ENCODE assay signal across 9 mouse cellular contexts in the genomic region with DNA sequence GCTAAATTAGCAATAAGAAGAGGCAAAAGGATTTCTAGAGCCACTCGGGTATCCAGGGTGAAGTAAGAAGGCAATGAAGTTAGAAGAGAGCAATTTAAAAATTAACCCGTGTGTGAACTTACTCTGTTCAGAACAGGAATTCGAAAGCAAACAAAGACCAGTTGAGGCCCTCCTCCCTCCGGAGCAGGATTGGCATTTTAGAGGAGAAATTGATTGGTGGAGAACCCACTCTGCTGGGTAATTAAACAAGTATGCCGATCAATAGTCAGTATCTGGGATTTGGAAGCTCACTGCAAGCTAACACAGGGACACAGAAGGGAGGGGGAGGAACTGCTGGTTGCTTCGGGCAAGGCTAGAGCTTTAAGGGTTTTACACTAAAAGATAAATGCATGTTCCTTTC.
DNase-seq lines count a peak whose midpoint lies in the region; ATAC-seq and TF ChIP-seq lines count a peak whose summit lies in the region.
"Had no signal": no experiment of that assay in that cellular context is flagged by ENCODE, and none has a peak within 500 bp of the region (broad histone marks: within the 10 kb centered on the region; RNA-seq: fewer than 3 reads in every experiment).

No protein-coding gene starts in this region.

- H3K9me3 ChIP-seq in embryonic facial prominence, embryonic 14.5 days (ENCODE audit: control insufficient read depth, low read length): no peaks in the 10 kb centered on the region
- H3K9me3 ChIP-seq in liver, postnatal 0 days (ENCODE audit: low read length): no peaks in the 10 kb centered on the region

- CTCF ChIA-PET in Patski (lab: Charles Lee): interaction anchor here (1.0 kb wide), 1 partner anchor 157 kb away, joined by 3 read pairs; no protein-coding TSS in a partner anchor

- H3K9ac ChIP-seq in embryonic facial prominence, embryonic 14.5 days (ENCODE audit: low read depth, low read length): no peak overlapping the region
- H3K9ac ChIP-seq in liver, postnatal 0 days (replicated peaks): no peak overlapping the region

- WGBS in embryonic facial prominence, embryonic 14.5 days: 18% methylated on average over 6 of the region's 6 CpGs
- 41% methylated on average over 6 of the region's 6 CpGs for WGBS in liver, postnatal 0 days (ENCODE audit: insufficient replicate concordance)

- peaks cover 13% of the 10 kb centered on the region for H3K4me1 ChIP-seq in embryonic facial prominence, embryonic 14.5 days (ENCODE audit: control insufficient read depth, insufficient read depth, low read length)
- H3K4me1 ChIP-seq in liver, postnatal 0 days (ENCODE audit: insufficient read depth): peaks cover 18% of the 10 kb centered on the region

- POLR2A ChIA-PET in Patski (lab: Charles Lee): no interaction called here

- no peaks in the 10 kb centered on the region for H3K36me3 ChIP-seq in embryonic facial prominence, embryonic 14.5 days (ENCODE audit: control insufficient read depth, insufficient read depth, low read length)
- no peaks in the 10 kb centered on the region for H3K36me3 ChIP-seq in liver, postnatal 0 days (replicated peaks; ENCODE audit: insufficient read depth, low read length)

- ATAC-seq in Patski: peak; percentile 42
- 0 out of 2 replicates have a peak, but pooled peaks have one; percentile 30 for ATAC-seq in embryonic facial prominence, embryonic 14.5 days (ENCODE audit: low read depth)
- peak; percentile 77 for ATAC-seq in liver, postnatal 0 days

- no peaks in the 10 kb centered on the region for H3K27me3 ChIP-seq in Patski
- H3K27me3 ChIP-seq in embryonic facial prominence, embryonic 14.5 days (replicated peaks; ENCODE audit: control insufficient read depth, insufficient read depth, low read length): no peaks in the 10 kb centered on the region
- H3K27me3 ChIP-seq in liver, postnatal 0 days (ENCODE audit: insufficient read depth, low read length): no peaks in the 10 kb centered on the region

- DNase-seq in Patski (ENCODE audit: low read depth, low spot score): peak; percentile 9
- no peak for DNase-seq in embryonic facial prominence, embryonic 14.5 days (ENCODE audit: low spot score)
- peak; percentile 59 for DNase-seq in kidney, adult 18-20 months
- no peak for DNase-seq in liver, postnatal 0 days
- no peak for DNase-seq in cerebellum, postnatal 10 days
- no peak for DNase-seq in frontal cortex, postnatal 14 days (ENCODE audit: low spot score in 2 of 2)
- DNase-seq in cerebellum, adult 9-10 months: no peak
- no peak for DNase-seq in layer of hippocampus, postnatal 25 days (ENCODE audit: extremely low spot score in 1 of 2, low spot score in 1 of 2)
- DNase-seq: thymus, adult 18-20 months had no signal

- no peak overlapping the region for H3K4me2 ChIP-seq in embryonic facial prominence, embryonic 14.5 days (ENCODE audit: low read depth, low read length)
- peak overlapping the region; percentile 40 for H3K4me2 ChIP-seq in liver, postnatal 0 days (ENCODE audit: low read depth, low read length)

- no peak overlapping the region for H3K4me3 ChIP-seq in embryonic facial prominence, embryonic 14.5 days (ENCODE audit: low read depth, low read length)
- no peak overlapping the region for H3K4me3 ChIP-seq in liver, postnatal 0 days (ENCODE audit: low read depth, low read length)

- TF ChIP-seq CTCF in Patski (IDR thresholded peaks at IDR 0.05): no peak
- no peak for TF ChIP-seq CTCF in liver, postnatal 0 days (IDR thresholded peaks at IDR 0.05; ENCODE audit: low read depth)

- no peak overlapping the region for H3K27ac ChIP-seq in embryonic facial prominence, embryonic 14.5 days (replicated peaks; ENCODE audit: low read depth, low read length)
- H3K27ac ChIP-seq in liver, postnatal 0 days (ENCODE audit: low read depth): peak overlapping the region; percentile 40; the same call in 1 of the 2 replicates

- in situ Hi-C loops in Patski (cut with MboI; ENCODE audit: low pct_unique_long_range_greater_than_20kb): loop anchor here (5.0 kb wide), 1 partner anchor 254 kb away; no protein-coding TSS in a partner anchor

- TF ChIP-seq EP300 in liver, postnatal 0 days (IDR thresholded peaks at IDR 0.05; ENCODE audit: low read depth): no peak

Comparison
In these comparisons a context has a peak if more than half of its experiments do, and no peak if none do; other contexts are left out.
1. DNase-seq: peak in Patski (single experiment) and kidney, adult 18-20 months (single experiment); none in embryonic facial prominence, embryonic 14.5 days (single experiment), liver, postnatal 0 days (single experiment), cerebellum, postnatal 10 days (0 of 2), frontal cortex, postnatal 14 days (0 of 2), cerebellum, adult 9-10 months (single experiment) and layer of hippocampus, postnatal 25 days (0 of 2).
2. Peak in every context shown above with its lines, with median percentiles within 50 percentile points of each other: ATAC-seq.